In genomic region chr6:112207229-112207628, GRCm38 (mm10) we compare ENCODE assay signal across 8 mouse cellular contexts.
DNase-seq lines count a peak whose midpoint lies in the region; ATAC-seq and TF ChIP-seq lines count a peak whose summit lies in the region.

No protein-coding gene starts in this region.

- intact Hi-C loops in gastrocnemius, adult 2 months (cut with DNase I), result loop anchor here (1.0 to 5.0 kb wide), 2 partner anchors 155 to 275 kb away; no protein-coding TSS in a partner anchor
- intact Hi-C loops in gastrocnemius, postnatal 14 days (cut with DNase I; ENCODE audit: low total_unique reads), result no loop called here

- ATAC-seq in forebrain, embryonic 14.5 days, result peak; percentile 73
- ATAC-seq in kidney, embryonic 15.5 days (replicated peaks; ENCODE audit: low FRiP score), result 0 out of 2 replicates have a peak, but pooled peaks have one; percentile 9
- ATAC-seq in midbrain, embryonic 15.5 days (replicated peaks), result peak; percentile 48

- peak; percentile 88 for TF ChIP-seq CTCF in gastrocnemius, adult 2 months (IDR thresholded peaks at IDR 0.05)

- no peaks in the 10 kb centered on the region for H3K9me3 ChIP-seq in forebrain, embryonic 14.5 days (replicated peaks; ENCODE audit: control insufficient read depth, low read length)
- no peaks in the 10 kb centered on the region for H3K9me3 ChIP-seq in kidney, embryonic 15.5 days (replicated peaks)
- H3K9me3 ChIP-seq in midbrain, embryonic 15.5 days, result no peaks in the 10 kb centered on the region

- DNase-seq in gastrocnemius, adult 2 months, result no peak
- DNase-seq in gastrocnemius, postnatal 10 days, result no peak
- DNase-seq in 416B (ENCODE audit: low read depth) (peak; percentile 50), ZHBTc4 (ENCODE audit: low read depth, low spot score) (peak; percentile 80)
- peak; percentile 84 for DNase-seq in forebrain, embryonic 14.5 days (ENCODE audit: low spot score)
- DNase-seq in gastrocnemius, postnatal 14 days, result no peak

- H3K27me3 ChIP-seq in forebrain, embryonic 14.5 days (replicated peaks; ENCODE audit: control insufficient read depth, insufficient read depth, low read length), result no peaks in the 10 kb centered on the region
- H3K27me3 ChIP-seq in kidney, embryonic 15.5 days, result no peaks in the 10 kb centered on the region
- H3K27me3 ChIP-seq in midbrain, embryonic 15.5 days (replicated peaks), result no peaks in the 10 kb centered on the region

- no peak overlapping the region for H3K4me2 ChIP-seq in forebrain, embryonic 14.5 days (ENCODE audit: low read length)
- H3K4me2 ChIP-seq in kidney, embryonic 15.5 days, result no peak overlapping the region
- no peak overlapping the region for H3K4me2 ChIP-seq in midbrain, embryonic 15.5 days

- H3K27ac ChIP-seq in gastrocnemius, adult 2 months, result no peak overlapping the region
- H3K27ac ChIP-seq in forebrain, embryonic 14.5 days (ENCODE audit: low read depth, low read length), result no peak overlapping the region
- H3K27ac ChIP-seq in kidney, embryonic 15.5 days, result no peak overlapping the region
- H3K27ac ChIP-seq in midbrain, embryonic 15.5 days, result no peak overlapping the region

- no peak overlapping the region for H3K4me3 ChIP-seq in gastrocnemius, adult 2 months
- H3K4me3 ChIP-seq in forebrain, embryonic 14.5 days (ENCODE audit: low read depth, low read length), result no peak overlapping the region
- H3K4me3 ChIP-seq in kidney, embryonic 15.5 days (replicated peaks), result no peak overlapping the region
- no peak overlapping the region for H3K4me3 ChIP-seq in midbrain, embryonic 15.5 days

- 41% methylated on average over 5 of the region's 5 CpGs for WGBS in forebrain, embryonic 14.5 days
- WGBS in kidney, embryonic 15.5 days, result 35% methylated on average over 5 of the region's 5 CpGs
- WGBS in midbrain, embryonic 15.5 days, result 42% methylated on average over 5 of the region's 5 CpGs

- no peaks in the 10 kb centered on the region for H3K36me3 ChIP-seq in forebrain, embryonic 14.5 days (ENCODE audit: control insufficient read depth, insufficient read depth, low read length)
- H3K36me3 ChIP-seq in kidney, embryonic 15.5 days, result no peaks in the 10 kb centered on the region
- H3K36me3 ChIP-seq in midbrain, embryonic 15.5 days (replicated peaks), result no peaks in the 10 kb centered on the region

- no peak overlapping the region for H3K9ac ChIP-seq in forebrain, embryonic 14.5 days (ENCODE audit: low read length)
- no peak overlapping the region for H3K9ac ChIP-seq in kidney, embryonic 15.5 days
- H3K9ac ChIP-seq in midbrain, embryonic 15.5 days, result no peak overlapping the region

- H3K4me1 ChIP-seq in forebrain, embryonic 14.5 days (ENCODE audit: control insufficient read depth, insufficient read depth, low read length), result peaks cover 6% of the 10 kb centered on the region; the same call in 1 of the 2 replicates
- H3K4me1 ChIP-seq in kidney, embryonic 15.5 days, result peaks cover 14% of the 10 kb centered on the region
- H3K4me1 ChIP-seq in midbrain, embryonic 15.5 days, result peaks cover 10% of the 10 kb centered on the region

Comparison
In these comparisons a context has a peak if more than half of its experiments do, and no peak if none do; other contexts are left out.
1. DNase-seq: peak in 416B (single experiment), ZHBTc4 (single experiment) and forebrain, embryonic 14.5 days (single experiment); none in gastrocnemius, adult 2 months (single experiment), gastrocnemius, postnatal 10 days (single experiment) and gastrocnemius, postnatal 14 days (single experiment).
2. ATAC-seq: peak in every context shown above with its lines; median percentile 73 in forebrain, embryonic 14.5 days; 48 in midbrain, embryonic 15.5 days; 9 in kidney, embryonic 15.5 days.